Mouse (Mus musculus): Measurements from ENCODE around the gene Snta1.

The Snta1 gene

DNA sequence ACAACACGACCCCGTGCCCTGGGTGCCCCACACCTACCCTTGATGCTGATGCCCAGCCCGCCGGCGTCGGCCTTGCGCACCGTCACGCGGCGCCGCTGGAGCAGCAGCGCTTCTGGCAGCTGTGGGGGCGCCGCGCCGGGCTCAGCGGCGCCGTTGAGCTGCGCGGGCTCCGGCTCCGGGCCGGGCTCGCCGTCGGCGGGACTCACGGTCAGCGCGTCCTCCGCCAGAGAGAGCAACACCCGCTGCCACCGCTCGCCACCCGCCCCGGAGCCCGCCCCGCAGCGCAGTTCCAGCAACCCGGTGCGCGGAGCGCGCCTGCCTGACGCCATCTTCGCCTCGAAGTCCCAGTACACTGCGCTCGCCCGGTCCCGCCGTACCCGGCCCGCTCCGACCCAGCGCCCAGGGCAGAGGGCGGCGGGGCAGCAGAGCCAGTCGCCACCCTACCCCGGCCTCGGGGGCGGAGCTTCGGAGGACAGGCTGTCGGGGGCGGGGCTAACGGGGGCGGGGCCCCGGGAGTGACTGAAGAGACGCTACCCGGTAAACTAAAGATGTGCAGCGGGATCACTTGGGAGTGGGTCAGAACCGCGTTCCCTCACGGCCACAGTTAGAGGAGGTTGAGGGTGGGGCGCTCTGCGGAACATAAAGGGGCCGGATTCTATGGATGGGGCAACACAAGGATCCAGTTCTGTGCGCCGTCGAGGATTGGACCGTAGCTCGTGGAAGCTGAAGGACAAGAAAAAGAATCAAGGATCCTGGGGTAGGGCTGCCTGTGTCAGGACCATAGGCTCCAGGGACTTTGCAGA, at the start of gene Snta1:
Snta1 (minus strand) TSS at position 457 of the 803 bp plus-strand sequence.
- Histone ChIP-seq H3K27me3 (ENCODE audit: control insufficient read depth, insufficient read depth, low read length, poor library complexity, severe bottlenecking) (no peaks in the 10 kb centered on the region), H3K36me3 (ENCODE audit: control insufficient read depth, insufficient read depth, low read length, poor library complexity, severe bottlenecking) (no peaks in the 10 kb centered on the region)
- peak; percentile 84 for DNase-seq (ENCODE audit: low read depth, low spot score)

DNA sequence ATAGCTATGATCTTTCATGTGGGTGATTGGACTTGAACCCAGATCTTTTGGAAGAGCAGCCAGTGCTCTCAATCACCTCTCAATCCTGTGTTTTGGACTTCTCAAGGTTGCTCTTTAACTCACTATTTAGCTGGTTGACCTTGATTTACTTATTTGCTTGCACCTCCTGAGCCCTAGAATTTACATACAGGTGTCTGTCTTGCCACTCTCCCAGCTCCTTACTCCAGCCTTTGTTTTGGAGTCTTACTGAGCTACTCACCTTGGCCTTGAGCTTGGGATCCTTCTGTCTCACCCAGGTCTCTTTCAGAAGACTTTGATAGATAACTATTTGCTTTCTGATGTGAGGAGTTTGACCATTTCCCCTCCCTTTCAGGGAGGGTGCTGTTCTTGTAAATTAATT, 48.7 kb upstream of the Snta1 start:
- Histone ChIP-seq H3K27me3 (ENCODE audit: control insufficient read depth, insufficient read depth, low read length, poor library complexity, severe bottlenecking) (no peaks in the 10 kb centered on the region), H3K36me3 (ENCODE audit: control insufficient read depth, insufficient read depth, low read length, poor library complexity, severe bottlenecking) (no peaks in the 10 kb centered on the region)
- no peak for DNase-seq (ENCODE audit: low read depth, low spot score)

- H3K36me3 ChIP-seq (ENCODE audit: control insufficient read depth, insufficient read depth, low read length, poor library complexity, severe bottlenecking) = no peaks in the 10 kb centered on the region
- no peaks in the 10 kb centered on the region for H3K27me3 ChIP-seq (ENCODE audit: control insufficient read depth, insufficient read depth, low read length, poor library complexity, severe bottlenecking)
- DNase-seq (ENCODE audit: low read depth, low spot score) = no peak
These were observed 47.9 kb upstream of the Snta1 start for GRCm38 (mm10) chr2:154455776-154456175.

DNA sequence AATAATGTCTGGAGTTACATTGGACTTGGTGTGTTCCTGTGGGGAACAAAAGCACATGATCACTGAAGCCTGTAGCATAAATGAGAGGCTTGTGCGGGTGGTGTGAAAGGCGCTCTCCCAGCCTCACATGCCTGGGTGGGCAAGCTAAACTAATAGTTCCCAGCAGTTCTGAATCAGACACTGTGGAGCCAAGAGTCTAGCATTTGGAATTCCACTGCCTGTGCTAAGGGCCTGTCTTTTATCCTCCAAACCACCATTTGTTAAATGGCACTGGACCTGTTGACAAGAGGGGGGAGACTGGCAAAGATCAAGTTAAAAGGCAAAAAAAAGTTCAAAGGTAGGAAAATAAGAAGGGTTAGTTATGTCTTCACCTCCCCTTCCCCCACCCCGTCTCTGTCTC, 46.7 kb upstream of the Snta1 start:
- no peaks in the 10 kb centered on the region for H3K36me3 ChIP-seq (ENCODE audit: control insufficient read depth, insufficient read depth, low read length, poor library complexity, severe bottlenecking)
- DNase-seq (ENCODE audit: low read depth, low spot score) = no peak
- no peaks in the 10 kb centered on the region for H3K27me3 ChIP-seq (ENCODE audit: control insufficient read depth, insufficient read depth, low read length, poor library complexity, severe bottlenecking)

DNA sequence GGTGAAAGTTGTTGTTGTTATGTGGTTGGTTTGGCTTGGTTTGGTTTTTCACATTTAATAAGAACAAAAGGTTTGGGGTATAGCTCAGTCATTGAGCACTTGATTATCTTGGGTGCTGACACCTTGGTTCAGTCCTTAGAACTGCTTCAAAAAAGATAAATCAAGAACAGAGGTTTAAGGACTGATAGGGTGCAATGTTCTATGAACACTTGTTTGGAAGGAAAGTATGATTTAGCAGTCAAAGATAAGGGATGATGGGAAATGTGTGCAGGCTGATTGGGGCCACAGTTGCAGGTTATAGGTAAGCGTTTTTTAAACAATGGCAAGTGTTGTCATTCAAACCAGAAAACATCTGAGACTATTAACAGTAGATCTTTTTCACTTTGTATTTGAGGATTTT, 46.2 kb upstream of the Snta1 start:
- Histone ChIP-seq H3K36me3 (ENCODE audit: control insufficient read depth, insufficient read depth, low read length, poor library complexity, severe bottlenecking) (no peaks in the 10 kb centered on the region), H3K27me3 (ENCODE audit: control insufficient read depth, insufficient read depth, low read length, poor library complexity, severe bottlenecking) (no peaks in the 10 kb centered on the region)
- DNase-seq (ENCODE audit: low read depth, low spot score) = no peak

GRCm38 (mm10) chr2:154452951-154453350, 45.1 kb upstream of the Snta1 start:
- Histone ChIP-seq H3K36me3 (ENCODE audit: control insufficient read depth, insufficient read depth, low read length, poor library complexity, severe bottlenecking) (no peaks in the 10 kb centered on the region), H3K27me3 (ENCODE audit: control insufficient read depth, insufficient read depth, low read length, poor library complexity, severe bottlenecking) (no peaks in the 10 kb centered on the region)
- no peak for DNase-seq (ENCODE audit: low read depth, low spot score)

DNA sequence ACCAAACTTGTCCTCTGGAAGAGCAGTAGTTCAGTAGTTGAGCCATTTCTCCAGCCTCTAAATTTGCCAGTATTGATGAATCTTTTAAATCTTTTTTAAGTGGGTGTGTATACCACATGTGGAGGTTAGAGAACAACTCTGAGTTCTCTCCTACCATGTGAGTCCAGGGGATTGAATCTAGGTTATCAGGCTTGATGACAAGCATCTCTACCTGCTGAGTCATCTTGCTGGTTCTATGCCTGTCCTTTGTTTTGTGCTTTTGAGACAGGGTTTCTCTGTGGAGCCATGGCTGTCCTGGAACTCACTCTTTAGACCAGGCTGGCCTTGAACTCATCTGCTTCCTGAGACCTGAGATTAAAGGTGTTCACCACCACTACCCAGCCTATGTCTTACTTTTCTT, 40.7 kb upstream of the Snta1 start:
- H3K27me3 ChIP-seq (ENCODE audit: control insufficient read depth, insufficient read depth, low read length, poor library complexity, severe bottlenecking) = no peaks in the 10 kb centered on the region
- no peaks in the 10 kb centered on the region for H3K36me3 ChIP-seq (ENCODE audit: control insufficient read depth, insufficient read depth, low read length, poor library complexity, severe bottlenecking)
- no peak for DNase-seq (ENCODE audit: low read depth, low spot score)

DNA sequence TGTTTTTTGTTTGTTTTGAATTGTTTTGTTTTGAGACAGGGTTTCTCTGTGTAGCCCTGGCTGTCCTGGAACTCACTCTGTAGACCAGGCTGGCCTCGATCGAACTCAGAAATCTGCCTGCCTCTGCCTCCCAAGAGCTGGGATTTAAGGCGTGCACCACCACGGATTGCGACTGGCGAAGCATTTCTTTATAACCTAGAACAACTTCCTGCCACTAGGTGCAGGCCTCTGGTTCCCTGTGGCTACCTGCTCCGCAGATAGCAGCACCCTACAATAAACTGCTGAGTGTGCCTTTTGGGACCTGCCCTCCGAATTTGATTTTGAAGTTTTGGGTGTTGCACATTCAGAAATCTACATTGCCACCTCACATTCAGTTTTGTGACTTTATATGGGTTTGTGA, 39.9 kb upstream of the Snta1 start:
- no peak for DNase-seq (ENCODE audit: low read depth, low spot score)
- Histone ChIP-seq H3K36me3 (ENCODE audit: control insufficient read depth, insufficient read depth, low read length, poor library complexity, severe bottlenecking) (no peaks in the 10 kb centered on the region), H3K27me3 (ENCODE audit: control insufficient read depth, insufficient read depth, low read length, poor library complexity, severe bottlenecking) (no peaks in the 10 kb centered on the region)

DNA sequence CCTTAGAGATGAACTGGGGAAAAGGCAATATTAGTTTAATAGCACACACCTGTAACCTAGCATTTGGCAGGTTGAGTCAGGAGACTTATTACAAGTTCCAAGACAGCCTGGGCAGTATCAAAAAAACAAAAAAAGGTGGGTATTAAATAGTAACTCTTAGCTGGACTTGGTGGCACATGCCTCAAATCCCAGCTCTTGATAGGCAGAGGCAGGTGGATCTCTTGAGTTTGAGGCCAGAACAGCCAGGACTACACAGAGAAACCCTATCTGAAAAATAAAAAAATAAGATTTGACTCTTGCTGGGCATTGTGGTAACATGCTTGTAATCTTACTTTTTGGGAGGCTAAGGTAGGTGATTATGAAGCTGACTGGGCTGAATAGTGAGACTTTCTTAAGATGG, 32.6 kb upstream of the Snta1 start:
- no peaks in the 10 kb centered on the region for H3K36me3 ChIP-seq (ENCODE audit: control insufficient read depth, insufficient read depth, low read length, poor library complexity, severe bottlenecking)
- H3K27me3 ChIP-seq (ENCODE audit: control insufficient read depth, insufficient read depth, low read length, poor library complexity, severe bottlenecking) = no peaks in the 10 kb centered on the region
- no peak for DNase-seq (ENCODE audit: low read depth, low spot score)

DNA sequence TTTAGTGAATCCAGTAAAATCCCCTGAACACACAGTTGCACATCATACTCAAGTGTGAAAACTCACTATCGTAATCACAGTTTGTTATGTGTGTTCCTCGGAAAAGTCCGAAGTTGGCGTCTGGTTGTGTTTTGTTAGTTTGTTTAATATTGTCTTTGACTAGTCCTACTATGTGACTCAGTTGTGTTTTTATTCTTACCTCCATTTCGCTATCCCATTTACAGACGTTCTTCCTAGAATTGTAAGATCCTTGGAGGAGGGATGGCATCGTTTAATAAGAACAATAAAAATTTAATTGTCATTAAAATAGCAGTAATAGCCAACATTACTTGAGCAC, 29.3 kb upstream of the Snta1 start:
- no peak for DNase-seq (ENCODE audit: low read depth, low spot score)
- Histone ChIP-seq H3K27me3 (ENCODE audit: control insufficient read depth, insufficient read depth, low read length, poor library complexity, severe bottlenecking) (no peaks in the 10 kb centered on the region), H3K36me3 (ENCODE audit: control insufficient read depth, insufficient read depth, low read length, poor library complexity, severe bottlenecking) (no peaks in the 10 kb centered on the region)

GRCm38 (mm10) chr2:154436458-154437190, 28.7 kb upstream of the Snta1 start, which contains the start of gene Cbfa2t2:
TSS of gene Cbfa2t2 (plus strand) at chr2:154436481.
- no peaks in the 10 kb centered on the region for H3K27me3 ChIP-seq (ENCODE audit: control insufficient read depth, insufficient read depth, low read length, poor library complexity, severe bottlenecking)
- H3K36me3 ChIP-seq (ENCODE audit: control insufficient read depth, insufficient read depth, low read length, poor library complexity, severe bottlenecking) = no peaks in the 10 kb centered on the region
- peak; percentile 22 for DNase-seq (ENCODE audit: low read depth, low spot score)

GRCm38 (mm10) chr2:154436076-154436457, 28.2 kb upstream of the Snta1 start:
- Histone ChIP-seq H3K27me3 (ENCODE audit: control insufficient read depth, insufficient read depth, low read length, poor library complexity, severe bottlenecking) (no peaks in the 10 kb centered on the region), H3K36me3 (ENCODE audit: control insufficient read depth, insufficient read depth, low read length, poor library complexity, severe bottlenecking) (no peaks in the 10 kb centered on the region)
- DNase-seq (ENCODE audit: low read depth, low spot score) = peak; percentile 99

DNA sequence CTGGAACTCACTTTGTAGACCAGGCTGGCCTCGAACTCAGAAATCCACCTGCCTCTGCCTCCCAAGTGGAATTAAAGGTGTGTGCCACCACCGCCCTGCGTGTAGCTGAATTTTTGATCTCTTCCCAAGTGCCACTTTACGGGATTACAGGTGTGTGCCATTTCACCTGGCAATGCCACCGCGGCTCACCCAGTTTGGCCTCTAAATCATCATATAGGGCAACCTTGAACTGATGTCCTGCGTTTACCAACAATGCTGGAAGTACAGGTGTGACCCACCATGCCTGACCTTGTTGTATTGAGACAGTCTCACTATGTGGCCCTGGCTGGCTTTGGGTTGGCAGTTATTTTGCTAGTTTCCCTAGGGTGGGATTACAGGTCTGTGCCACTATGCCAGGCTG, 26.8 kb upstream of the Snta1 start:
- no peak for DNase-seq (ENCODE audit: low read depth, low spot score)
- Histone ChIP-seq H3K36me3 (ENCODE audit: control insufficient read depth, insufficient read depth, low read length, poor library complexity, severe bottlenecking) (no peaks in the 10 kb centered on the region), H3K27me3 (ENCODE audit: control insufficient read depth, insufficient read depth, low read length, poor library complexity, severe bottlenecking) (no peaks in the 10 kb centered on the region)

GRCm38 (mm10) chr2:154433391-154433790, 25.5 kb upstream of the Snta1 start:
- Histone ChIP-seq H3K27me3 (ENCODE audit: control insufficient read depth, insufficient read depth, low read length, poor library complexity, severe bottlenecking) (no peaks in the 10 kb centered on the region), H3K36me3 (ENCODE audit: control insufficient read depth, insufficient read depth, low read length, poor library complexity, severe bottlenecking) (no peaks in the 10 kb centered on the region)
- DNase-seq (ENCODE audit: low read depth, low spot score) = no peak

DNA sequence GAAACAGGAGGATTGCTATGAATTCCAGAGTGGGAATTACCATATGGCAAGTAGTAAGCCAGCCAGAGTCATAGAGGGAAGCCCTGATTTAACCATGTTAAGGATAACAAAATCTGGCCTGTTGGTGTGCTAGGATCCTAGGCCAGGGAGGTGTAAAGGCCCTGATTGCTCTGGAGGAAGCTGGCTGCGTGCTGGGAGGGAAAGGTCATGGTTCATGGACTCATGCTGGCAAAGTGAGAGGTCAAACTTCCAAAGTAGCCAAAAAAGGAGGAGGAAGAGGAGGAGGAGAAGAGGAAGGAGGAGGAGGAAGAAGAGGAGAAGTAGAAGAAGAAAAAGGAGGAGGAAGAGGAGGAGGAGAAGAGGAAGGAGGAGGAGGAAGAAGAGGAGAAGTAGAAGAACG, 24.8 kb upstream of the Snta1 start:
- no peaks in the 10 kb centered on the region for H3K27me3 ChIP-seq (ENCODE audit: control insufficient read depth, insufficient read depth, low read length, poor library complexity, severe bottlenecking)
- no peak for DNase-seq (ENCODE audit: low read depth, low spot score)
- H3K36me3 ChIP-seq (ENCODE audit: control insufficient read depth, insufficient read depth, low read length, poor library complexity, severe bottlenecking) = no peaks in the 10 kb centered on the region

Data from splenic B cell, adult 2 months (primary cell).